8 mouse cellular contexts compared by ENCODE assay signal in the genomic region with DNA sequence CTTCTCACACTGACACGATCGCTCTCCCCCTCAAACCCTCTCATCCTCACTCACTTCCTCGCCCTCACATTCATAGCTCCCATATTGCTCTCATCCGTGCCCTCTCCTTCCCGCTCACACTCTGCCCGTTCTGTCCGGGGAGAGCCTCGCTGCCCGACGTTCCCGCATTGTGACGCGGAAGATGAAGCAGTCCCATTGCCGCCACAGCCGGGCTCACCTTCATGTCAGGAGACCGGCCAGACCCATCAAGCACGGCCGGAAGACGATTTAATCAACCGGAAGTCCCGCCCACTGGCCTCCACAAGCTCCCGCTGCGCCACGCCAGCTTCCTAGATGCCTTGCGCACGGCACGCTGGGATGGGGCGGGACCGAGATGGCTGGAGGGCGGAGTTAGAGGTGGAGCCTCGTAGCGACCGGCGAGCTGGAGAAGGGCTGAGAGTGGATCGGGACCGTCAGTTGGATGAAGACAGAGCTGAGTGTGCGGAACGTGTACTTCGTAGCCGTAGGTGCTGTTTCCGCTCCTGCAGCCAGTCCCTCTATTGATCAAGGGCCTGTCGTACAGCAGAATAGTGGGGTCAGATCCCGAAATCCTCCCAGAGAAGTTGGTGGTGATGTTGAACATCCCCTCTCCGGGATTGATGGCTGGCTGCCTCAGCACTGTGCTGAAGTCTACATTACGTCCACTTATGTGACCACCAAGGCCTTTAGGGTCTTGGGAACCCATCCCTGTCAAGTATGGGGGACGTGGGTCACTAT. TPM values are rescaled to one million over a fixed set of nuclear protein-coding genes. Genes with fewer than 3 reads are reported as not detected.
DNase-seq lines count a peak whose midpoint lies in the region; ATAC-seq and TF ChIP-seq lines count a peak whose summit lies in the region.

Chid1 (minus strand) TSS at position 302 of the 756 bp plus-strand sequence.

- in situ Hi-C loops in ES-E14 (cut with MboI; ENCODE audit: low sequenced_read_pairs in 2 of 2, unreplicated experiment in 2 of 2), result no loop called here

- under 1% methylated on average over 46 of the region's 46 CpGs for WGBS in forebrain, embryonic 16.5 days
- WGBS in lung, embryonic 14.5 days, result 1% methylated on average over 46 of the region's 46 CpGs
- 1% methylated on average over 46 of the region's 46 CpGs for WGBS in olfactory bulb, adult 2 months
- under 1% methylated on average over 46 of the region's 46 CpGs for WGBS in thymus, adult 2 months

- no peaks in the 10 kb centered on the region for H3K9me3 ChIP-seq in ES-E14 (ENCODE audit: control insufficient read depth, insufficient read depth, low read depth, low read length)
- H3K9me3 ChIP-seq in forebrain, embryonic 16.5 days (ENCODE audit: control insufficient read depth, low read length), result no peaks in the 10 kb centered on the region
- no peaks in the 10 kb centered on the region for H3K9me3 ChIP-seq in lung, embryonic 14.5 days (ENCODE audit: low read depth, low read length)

- no peaks in the 10 kb centered on the region for H3K27me3 ChIP-seq in forebrain, embryonic 16.5 days (replicated peaks; ENCODE audit: control insufficient read depth, insufficient read depth, low read length)
- no peaks in the 10 kb centered on the region for H3K27me3 ChIP-seq in lung, embryonic 14.5 days (ENCODE audit: insufficient read depth, low read length)
- no peaks in the 10 kb centered on the region for H3K27me3 ChIP-seq in thymus, adult 2 months (ENCODE audit: control insufficient read depth, insufficient read depth, low read length)

- H3K27ac ChIP-seq in ES-E14 (ENCODE audit: insufficient read depth, low read depth, low read length, poor library complexity, severe bottlenecking), result peak within 1 kb of the TSS; percentile 26; the same call in 1 of the 2 replicates
- peak within 1 kb of the TSS; percentile 78 for H3K27ac ChIP-seq in forebrain, embryonic 16.5 days (ENCODE audit: low read length)
- H3K27ac ChIP-seq in layer of hippocampus, adult 2 months, result peak within 1 kb of the TSS; percentile 95
- H3K27ac ChIP-seq in lung, embryonic 14.5 days (ENCODE audit: low read depth), result peak within 1 kb of the TSS; percentile 81
- H3K27ac ChIP-seq in olfactory bulb, adult 2 months (ENCODE audit: insufficient read depth, low read depth, low read length), result peak within 1 kb of the TSS; percentile 32
- H3K27ac ChIP-seq in thymus, adult 2 months (ENCODE audit: control insufficient read depth, insufficient read depth, low read length), result peak within 1 kb of the TSS; percentile 10; the same call in 1 of the 2 replicates

- peak; percentile 98 for ATAC-seq in forebrain, embryonic 16.5 days
- peak; percentile 97 for ATAC-seq in lung, embryonic 14.5 days (ENCODE audit: insufficient read depth)

- intact Hi-C loops in heart, postnatal 36 days (cut with DNase I), result no loop called here

- peak; percentile 76 for TF ChIP-seq POLR2A in olfactory bulb, adult 2 months (IDR thresholded peaks at IDR 0.05; ENCODE audit: insufficient read depth, low read depth, low read length)
- peak; percentile 71 for TF ChIP-seq POLR2A in thymus, adult 2 months (IDR thresholded peaks at IDR 0.05; ENCODE audit: control insufficient read depth, extremely low read depth, insufficient read depth, low read length, poor library complexity)

- H3K36me3 ChIP-seq in ES-E14 (ENCODE audit: control insufficient read depth, insufficient read depth, low read length, poor library complexity, severe bottlenecking), result no peaks in the 10 kb centered on the region
- no peaks in the 10 kb centered on the region for H3K36me3 ChIP-seq in forebrain, embryonic 16.5 days (ENCODE audit: control insufficient read depth, insufficient read depth)
- no peaks in the 10 kb centered on the region for H3K36me3 ChIP-seq in lung, embryonic 14.5 days (ENCODE audit: insufficient read depth)
- no peaks in the 10 kb centered on the region for H3K36me3 ChIP-seq in thymus, adult 2 months (ENCODE audit: control insufficient read depth, insufficient read depth, low read length)

- H3K4me1 ChIP-seq in ES-E14 (ENCODE audit: control insufficient read depth in 2 of 2, insufficient read depth in 2 of 2, low read length in 2 of 2, poor library complexity in 1 of 2), result peaks cover 0 to 3% of the 10 kb centered on the region in 2 experiments; a peak in 1 of 4 replicates
- peaks cover 22% of the 10 kb centered on the region for H3K4me1 ChIP-seq in forebrain, embryonic 16.5 days (replicated peaks; ENCODE audit: control insufficient read depth, insufficient read depth, low read length)
- H3K4me1 ChIP-seq in lung, embryonic 14.5 days (ENCODE audit: insufficient read depth), result peaks cover 15% of the 10 kb centered on the region
- peaks cover 5% of the 10 kb centered on the region for H3K4me1 ChIP-seq in olfactory bulb, adult 2 months (ENCODE audit: control insufficient read depth, insufficient read depth, low read length)
- peaks cover 21% of the 10 kb centered on the region for H3K4me1 ChIP-seq in thymus, adult 2 months (replicated peaks; ENCODE audit: control insufficient read depth, insufficient read depth, low read length)

- H3K4me2 ChIP-seq in forebrain, embryonic 16.5 days (ENCODE audit: low read length), result peak within 1 kb of the TSS; percentile 96
- H3K4me2 ChIP-seq in lung, embryonic 14.5 days, result peak within 1 kb of the TSS; percentile 94

- peak; percentile 99 for DNase-seq in ES-E14 (ENCODE audit: low read depth, low spot score)
- DNase-seq in cerebellum, adult 11-12 months, result peak; percentile 99
- DNase-seq in heart, postnatal 36 days, result peak; percentile 98 to 99
- peak; percentile 97 to 98 for DNase-seq in layer of hippocampus, adult 2 months (ENCODE audit: low spot score in 2 of 2)
- DNase-seq in lung, embryonic 14.5 days, result peak; percentile 100
- DNase-seq in thymus, adult 2 months, result peak; percentile 98

- no peak for TF ChIP-seq CTCF in layer of hippocampus, adult 2 months (conservative IDR thresholded peaks at IDR 0.05)
- TF ChIP-seq CTCF in lung, embryonic 14.5 days (IDR thresholded peaks at IDR 0.05; ENCODE audit: low read depth), result no peak
- TF ChIP-seq CTCF in olfactory bulb, adult 2 months (IDR thresholded peaks at IDR 0.05; ENCODE audit: insufficient read depth, low read depth, low read length), result no peak
- 0 out of 2 replicates have a peak, but pooled peaks have one; percentile 51 for TF ChIP-seq CTCF in thymus, adult 2 months (IDR thresholded peaks at IDR 0.05; ENCODE audit: borderline replicate concordance, control insufficient read depth, extremely low read depth, insufficient read depth, low read length, poor library complexity)

- peak within 1 kb of the TSS; percentile 90 to 95 for H3K4me3 ChIP-seq in ES-E14 (ENCODE audit: insufficient read depth in 1 of 2, low read depth in 1 of 2, low read length in 2 of 2, poor library complexity in 1 of 2, severe bottlenecking in 1 of 2)
- H3K4me3 ChIP-seq in forebrain, embryonic 16.5 days (replicated peaks; ENCODE audit: low read length), result peak within 1 kb of the TSS; percentile 80
- peak within 1 kb of the TSS; percentile 85 for H3K4me3 ChIP-seq in layer of hippocampus, adult 2 months
- H3K4me3 ChIP-seq in lung, embryonic 14.5 days (ENCODE audit: low read depth, low read length), result peak within 1 kb of the TSS; percentile 76
- H3K4me3 ChIP-seq in olfactory bulb, adult 2 months (ENCODE audit: insufficient read depth, low read depth, low read length), result peak within 1 kb of the TSS; percentile 72
- peak within 1 kb of the TSS; percentile 75 for H3K4me3 ChIP-seq in thymus, adult 2 months (ENCODE audit: control insufficient read depth, insufficient read depth, low read length)

- peak within 1 kb of the TSS; percentile 92 for H3K9ac ChIP-seq in ES-E14 (ENCODE audit: insufficient read depth, low read depth, low read length, poor library complexity, severe bottlenecking)
- peak within 1 kb of the TSS; percentile 78 for H3K9ac ChIP-seq in forebrain, embryonic 16.5 days (replicated peaks; ENCODE audit: low read depth, low read length)
- peak within 1 kb of the TSS; percentile 73 for H3K9ac ChIP-seq in lung, embryonic 14.5 days

TF ChIP-seq in ES-E14, 5 proteins besides CTCF, POLR2A, EP300 and RAD21:
- TF ChIP-seq CHD2 (IDR thresholded peaks at IDR 0.05; ENCODE audit: low read depth, low read length) (no peak), ZNF384 (IDR thresholded peaks at IDR 0.05; ENCODE audit: low read depth, low read length) (no peak)
TF ChIP-seq in ES-E14: peak in this region for 0.

RNA-seq across cellular contexts. Expression of gene Chid1, which starts in this region (rescaled TPM):
- total RNA-seq in ES-E14 (2012; rRNA removed), result 30.1 and 46.1 TPM in 2 replicates
- 31.2 and 35.6 TPM in 2 replicates for polyA plus RNA-seq in forebrain, embryonic 16.5 days (2015; fragmentation: Nextera tagmentation; extraction: Ambion mirVana)
- 10 to 100 TPM; 43.2 to 48.5 TPM for total RNA-seq in heart, postnatal 36 days (2021)
- total RNA-seq in layer of hippocampus, adult 2 months (2021), result 10 to 100 TPM; 83.1 to 85.1 TPM
- polyA plus RNA-seq in lung, embryonic 14.5 days (2014; fragmentation: Nextera tagmentation; extraction: Ambion mirVana), result 33.0 and 35.9 TPM in 2 replicates
- not detected in 2 replicates for polyA plus RNA-seq in olfactory bulb, adult 2 months (2012; ENCODE audit: insufficient read depth, insufficient read length, low replicate concordance, missing spikeins)
- polyA plus RNA-seq in thymus, adult 2 months (2012; rRNA removed), result 26.5 and 36.8 TPM in 2 replicates

Comparison
In these comparisons a context has a peak if more than half of its experiments do, and no peak if none do; other contexts are left out.
1. Peak in every context shown above with its lines: DNase-seq, ATAC-seq, H3K4me3 ChIP-seq and H3K27ac ChIP-seq.
2. H3K27ac ChIP-seq: peak in every context shown above with its lines; median percentile 95 in layer of hippocampus, adult 2 months; 81 in lung, embryonic 14.5 days; 78 in forebrain, embryonic 16.5 days; 32 in olfactory bulb, adult 2 months; 26 in ES-E14; 10 in thymus, adult 2 months.